ENCODE assay signal across 9 mouse cellular contexts in the genomic region with DNA sequence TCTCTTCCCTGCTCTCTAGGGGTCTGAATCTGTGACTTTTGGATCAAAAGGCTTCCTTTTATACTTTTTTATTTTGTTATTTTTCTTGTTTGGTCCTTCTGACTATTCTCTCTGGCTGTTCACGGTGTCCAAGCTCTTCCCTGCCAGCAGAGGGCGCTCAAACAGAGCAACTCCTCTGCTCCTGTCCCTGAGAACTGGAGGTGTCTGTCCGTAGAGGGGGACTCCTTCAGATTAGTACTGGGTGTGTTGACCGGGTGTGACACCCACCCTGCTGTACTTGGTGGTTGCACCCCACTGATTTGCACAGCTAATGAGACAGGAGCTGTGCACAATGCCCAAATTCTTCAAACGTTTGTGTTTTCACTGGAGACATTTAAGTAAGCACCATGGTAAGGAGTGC. TPM values are rescaled to one million over a fixed set of nuclear protein-coding genes. Genes with fewer than 3 reads are reported as not detected.
DNase-seq lines count a peak whose midpoint lies in the region; ATAC-seq lines count a peak whose summit lies in the region.
"Had no signal": no experiment of that assay in that cellular context is flagged by ENCODE, and none has a peak within 500 bp of the region (broad histone marks: within the 10 kb centered on the region; RNA-seq: fewer than 3 reads in every experiment).

No protein-coding gene starts in this region.

- no peaks in the 10 kb centered on the region for H3K36me3 ChIP-seq in hindbrain, embryonic 10.5 days
- no peaks in the 10 kb centered on the region for H3K36me3 ChIP-seq in hindbrain, embryonic 13.5 days

- H3K9ac ChIP-seq in hindbrain, embryonic 13.5 days: no peak overlapping the region

- no peak overlapping the region for H3K27ac ChIP-seq in hindbrain, embryonic 10.5 days
- H3K27ac ChIP-seq in hindbrain, embryonic 13.5 days: no peak overlapping the region

- WGBS in hindbrain, embryonic 10.5 days: 20% methylated on average over 5 of the region's 5 CpGs
- 19% methylated on average over 5 of the region's 5 CpGs for WGBS in hindbrain, embryonic 13.5 days

- no peak overlapping the region for H3K4me2 ChIP-seq in hindbrain, embryonic 13.5 days

- H3K27me3 ChIP-seq in hindbrain, embryonic 10.5 days (ENCODE audit: insufficient read depth, poor library complexity, severe bottlenecking): peaks cover 19% of the 10 kb centered on the region
- H3K27me3 ChIP-seq in hindbrain, embryonic 13.5 days: peaks cover 23% of the 10 kb centered on the region; the same call in 1 of the 2 replicates

- H3K9me3 ChIP-seq in hindbrain, embryonic 10.5 days: no peaks in the 10 kb centered on the region
- no peaks in the 10 kb centered on the region for H3K9me3 ChIP-seq in hindbrain, embryonic 13.5 days

- no peak overlapping the region for H3K4me3 ChIP-seq in hindbrain, embryonic 10.5 days
- no peak overlapping the region for H3K4me3 ChIP-seq in hindbrain, embryonic 13.5 days
- H3K4me3 ChIP-seq: myocyte had no signal

- peak; percentile 58 for DNase-seq in hindbrain, embryonic 10.5 days (ENCODE audit: low spot score)
- DNase-seq in CD4-positive helper T cell, adult 2 months (ENCODE audit: low read depth, low spot score): peak; percentile 77
- peak; percentile 57 for DNase-seq in adrenal gland, adult 2 months
- DNase-seq in embryo, embryonic 9.5 days (ENCODE audit: extremely low spot score): peak; percentile 68
- DNase-seq in kidney, postnatal 36 days: peak; percentile 58 to 88
- DNase-seq in lung, postnatal 10 days: peak; percentile 70
- peak; percentile 71 to 91 for DNase-seq in spleen, postnatal 4 days (ENCODE audit: low spot score in 2 of 2)

- ATAC-seq in hindbrain, embryonic 13.5 days (ENCODE audit: low FRiP score): no peak

- peaks cover 21% of the 10 kb centered on the region for H3K4me1 ChIP-seq in hindbrain, embryonic 10.5 days (replicated peaks)
- peaks cover 11% of the 10 kb centered on the region for H3K4me1 ChIP-seq in hindbrain, embryonic 13.5 days (replicated peaks)

RNA-seq across cellular contexts. Expression of gene Slc41a3, which starts 2.7 kb away (rescaled TPM):
- polyA plus RNA-seq in hindbrain, embryonic 10.5 days (2016; fragmentation: Nextera tagmentation; extraction: Ambion mirVana): 2.8 and 3.6 TPM in 2 replicates
- 5.1 and 5.5 TPM in 2 replicates for polyA plus RNA-seq in hindbrain, embryonic 13.5 days (2015; fragmentation: Nextera tagmentation; extraction: Ambion mirVana)
- 10 to 100 TPM; 29.1 to 30.2 TPM for total RNA-seq in adrenal gland, adult 2 months (2021)
- 52.0 and 62.7 TPM in 2 replicates for polyA plus RNA-seq in adrenal gland, adult 2 months (2012; rRNA removed)
